Mouse (Mus musculus) heart, adult 2 months (tissue): Measurements from ENCODE around the gene Nrsn2. TPM values are rescaled to one million over a fixed set of nuclear protein-coding genes. Genes with fewer than 3 reads are reported as not detected.

Source experiments
- DNase-seq, 2 experiments: peaks; one replicate each; pipeline ENCODE4 v3.0.0; 2021
- H3K27ac ChIP-seq: fragments of 200-600 bp; 2 replicates; pipeline ENCODE4 v1.8.1; 2022
- H3K27me3 ChIP-seq: fragments of 200-500 bp; 2 replicates; pipeline ENCODE4 v1.6.1; 2012; ENCODE audit warnings: mild to moderate bottlenecking, low read length, inconsistent platforms, mixed read lengths; ENCODE audit not compliant: control insufficient read depth, insufficient read depth
- H3K36me3 ChIP-seq: fragments of 200-500 bp; 2 replicates; pipeline ENCODE4 v1.6.1; 2012; ENCODE audit warnings: low read length, inconsistent platforms; ENCODE audit not compliant: control insufficient read depth, insufficient read depth
- H3K4me1 ChIP-seq: fragments of 200-500 bp; 2 replicates; pipeline ENCODE4 v1.6.1; 2011; ENCODE audit warnings: low read length; ENCODE audit not compliant: control insufficient read depth, insufficient read depth
- H3K4me3 ChIP-seq: fragments of 200-600 bp; 2 replicates; pipeline ENCODE4 v1.8.1; 2022
- H3K79me2 ChIP-seq: fragments of 200-500 bp; replicated peaks from 2 replicates; pipeline ENCODE4 v1.6.1; 2012; ENCODE audit warnings: mild to moderate bottlenecking, inconsistent platforms, low read length, moderate library complexity, mixed read lengths; ENCODE audit not compliant: control insufficient read depth, insufficient read depth
- H3K9ac ChIP-seq: fragments of 200-500 bp; 2 replicates; pipeline ENCODE4 v1.6.1; 2012; ENCODE audit warnings: low read depth, mild to moderate bottlenecking, control low read depth, inconsistent platforms, low read length, mixed read lengths
- CTCF ChIP-seq: fragments of 200-600 bp; IDR thresholded peaks from 2 replicates; pipeline ENCODE4 v1.8.1; 2022; ENCODE audit warnings: antibody characterized with exemption, mild to moderate bottlenecking, moderate library complexity
- EP300 ChIP-seq: fragments of 200-500 bp; IDR thresholded peaks from 2 replicates; pipeline ENCODE4 v1.6.1; 2011; ENCODE audit warnings: low read depth, low read length, control low read depth; ENCODE audit not compliant: insufficient read depth
- POLR2A ChIP-seq: fragments of 200-500 bp; IDR thresholded peaks from 2 replicates; pipeline ENCODE4 v1.6.1; 2011; ENCODE audit warnings: mild to moderate bottlenecking, low read depth, low read length, control low read depth; ENCODE audit not compliant: insufficient read depth
- WGBS: fragments of 180-500 bp; shearing (Covaris S2); methylation state at CpG from one replicate; pipeline ENCODE4 v1.1.7; 2018; 5-methylcytosine and 5-hydroxymethylcytosine counted together
- intact Hi-C: fragments of 180-260 bp; cut with DNase I; formaldehyde crosslinking; loops from one replicate; pipeline ENCODE4 v1.15.1; 2025
- polyA plus RNA-seq: library from polyadenylated mRNA; depleted of rRNA; stranded (reverse); fragments of >200 nt; gene quantifications from 2 replicates; pipeline ENCODE4 v1.2.3, GENCODE M21; 2012
- total RNA-seq, 2 experiments: library from RNA; stranded (reverse); gene quantifications; 2 replicates each; pipeline ENCODE4 v1.2.3; 2021

The Nrsn2 gene
- total and polyA plus RNA-seq, 3 experiments: 0.31 TPM; not detected in 2

GRCm38 (mm10) chr2:152343329-152344213 lies 32.9 kb downstream of the Nrsn2 start, which contains the start of gene Trib3:
Trib3 (minus strand) TSS chr2:152344032.
- H3K9ac ChIP-seq: peak within 1 kb of the TSS; percentile 91
- TF ChIP-seq POLR2A: peak; percentile 55
- no peak for TF ChIP-seq EP300
- TF ChIP-seq CTCF: peak; percentile 75
- H3K79me2 ChIP-seq: no peaks in the 10 kb centered on the region
- peaks cover 2% of the 10 kb centered on the region; the same call in 1 of the 2 replicates for H3K4me1 ChIP-seq
- peak; percentile 85 to 88 for DNase-seq
- H3K4me3 ChIP-seq: peak within 1 kb of the TSS; percentile 80
- intact Hi-C loops: loop anchor here (1.0 kb wide), 1 partner anchor 17 kb away; no protein-coding TSS in a partner anchor
- peak within 1 kb of the TSS; percentile 90 for H3K27ac ChIP-seq
- H3K36me3 ChIP-seq: no peaks in the 10 kb centered on the region
- H3K27me3 ChIP-seq: no peaks in the 10 kb centered on the region
- WGBS: 1% methylated on average over 52 of the region's 52 CpGs

GRCm38 (mm10) chr2:152339631-152340179 lies 36.7 kb downstream of the Nrsn2 start:
- H3K36me3 ChIP-seq: no peaks in the 10 kb centered on the region
- H3K27me3 ChIP-seq: no peaks in the 10 kb centered on the region
- TF ChIP-seq EP300 (no peak), POLR2A (no peak), CTCF (no peak)
- no peaks in the 10 kb centered on the region for H3K79me2 ChIP-seq
- H3K9ac ChIP-seq: no peak overlapping the region
- DNase-seq: no peak
- 92% methylated on average over 22 of the region's 22 CpGs for whole genome bisulfite sequencing
- no peak overlapping the region for H3K4me3 ChIP-seq
- H3K27ac ChIP-seq: no peak overlapping the region
- intact Hi-C loops: no loop called here
- H3K4me1 ChIP-seq: peaks cover 2% of the 10 kb centered on the region; the same call in 1 of the 2 replicates

GRCm38 (mm10) chr2:152338319-152338718 lies 38.1 kb downstream of the Nrsn2 start:
- 89% methylated on average over 13 of the region's 13 CpGs for WGBS

GRCm38 (mm10) chr2:152337591-152338212 lies 38.7 kb downstream of the Nrsn2 start:
- no peaks in the 10 kb centered on the region for H3K27me3 ChIP-seq
- H3K27ac ChIP-seq: no peak overlapping the region
- no peaks in the 10 kb centered on the region for H3K36me3 ChIP-seq

More at GRCm38 (mm10) chr2:152338319-152338718, 38.1 kb downstream of the Nrsn2 start:
- no peak for TF ChIP-seq CTCF
- no peak for TF ChIP-seq EP300
- no peak for TF ChIP-seq POLR2A
- H3K27me3 ChIP-seq: no peaks in the 10 kb centered on the region
- intact Hi-C loops: no loop called here
- no peaks in the 10 kb centered on the region; the same call in 1 of the 2 replicates for H3K4me1 ChIP-seq
- H3K79me2 ChIP-seq: no peaks in the 10 kb centered on the region
- no peaks in the 10 kb centered on the region for H3K36me3 ChIP-seq
- no peak overlapping the region for H3K27ac ChIP-seq
- DNase-seq: no peak
- no peak overlapping the region for H3K4me3 ChIP-seq
- H3K9ac ChIP-seq: no peak overlapping the region

GRCm38 (mm10) chr2:152336856-152337255 lies 39.6 kb downstream of the Nrsn2 start:
- Histone ChIP-seq H3K27ac (no peak overlapping the region), H3K27me3 (no peaks in the 10 kb centered on the region), H3K4me1 (no peaks in the 10 kb centered on the region; the same call in 1 of the 2 replicates), H3K4me3 (no peak overlapping the region), H3K36me3 (no peaks in the 10 kb centered on the region), H3K79me2 (no peaks in the 10 kb centered on the region), H3K9ac (no peak overlapping the region)
- TF ChIP-seq CTCF (no peak), EP300 (no peak), POLR2A (no peak)
- no peak for DNase-seq
- WGBS: 73% methylated on average over 1 of the region's 1 CpGs
- intact Hi-C loops: no loop called here

More at GRCm38 (mm10) chr2:152337591-152338212, 38.7 kb downstream of the Nrsn2 start:
- intact Hi-C loops: no loop called here
- no peaks in the 10 kb centered on the region for H3K79me2 ChIP-seq
- H3K4me3 ChIP-seq: no peak overlapping the region
- no peak for DNase-seq
- no peak overlapping the region for H3K9ac ChIP-seq
- 94% methylated on average over 11 of the region's 11 CpGs for WGBS
- no peak for TF ChIP-seq EP300
- TF ChIP-seq POLR2A: no peak
- no peak for TF ChIP-seq CTCF
- H3K4me1 ChIP-seq: no peaks in the 10 kb centered on the region; the same call in 1 of the 2 replicates
